Mouse (Mus musculus) heart, adult 9 months (tissue): Measurements from ENCODE around the gene Tmem8.

Experiments used
- DNase-seq, 2 experiments: peaks; one replicate each; pipeline ENCODE4 v3.0.0; 2022; ENCODE audit warnings: low spot score in 2 of 2

Gene Tmem8

DNA sequence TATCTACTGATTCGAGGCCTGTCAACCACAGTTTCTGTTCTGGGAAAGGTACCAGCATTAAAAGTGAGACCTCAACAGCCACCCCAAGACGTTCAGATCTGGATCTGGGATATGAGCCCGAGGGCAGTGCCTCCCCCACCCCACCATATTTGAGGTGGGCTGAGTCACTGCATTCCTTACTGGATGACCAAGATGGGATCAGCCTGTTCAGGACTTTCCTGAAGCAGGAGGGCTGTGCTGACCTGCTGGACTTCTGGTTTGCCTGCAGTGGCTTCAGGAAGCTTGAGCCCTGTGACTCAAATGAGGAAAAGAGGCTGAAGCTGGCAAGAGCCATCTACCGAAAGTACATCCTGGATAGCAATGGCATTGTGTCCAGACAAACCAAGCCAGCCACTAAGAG lies 29.7 kb downstream of the Tmem8 start:
- no peak for DNase-seq

DNA sequence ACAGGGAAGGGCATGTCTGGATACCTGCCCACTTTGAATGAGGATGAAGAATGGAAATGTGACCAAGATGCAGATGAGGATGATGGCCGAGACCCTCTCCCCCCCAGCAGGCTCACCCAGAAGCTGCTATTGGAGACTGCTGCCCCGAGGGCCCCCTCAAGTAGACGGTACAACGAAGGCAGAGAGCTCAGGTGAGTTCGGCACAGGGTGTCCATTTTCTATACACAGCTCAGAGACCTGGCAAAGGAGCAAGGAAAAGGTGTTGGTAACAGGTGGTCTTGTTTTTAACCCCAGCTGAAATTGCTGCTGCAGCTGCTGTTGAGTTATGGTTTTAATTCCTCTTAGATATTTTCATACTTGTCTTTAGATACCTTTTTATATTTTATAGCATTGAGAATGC lies 30.3 kb downstream of the Tmem8 start:
- DNase-seq, result no peak

DNA sequence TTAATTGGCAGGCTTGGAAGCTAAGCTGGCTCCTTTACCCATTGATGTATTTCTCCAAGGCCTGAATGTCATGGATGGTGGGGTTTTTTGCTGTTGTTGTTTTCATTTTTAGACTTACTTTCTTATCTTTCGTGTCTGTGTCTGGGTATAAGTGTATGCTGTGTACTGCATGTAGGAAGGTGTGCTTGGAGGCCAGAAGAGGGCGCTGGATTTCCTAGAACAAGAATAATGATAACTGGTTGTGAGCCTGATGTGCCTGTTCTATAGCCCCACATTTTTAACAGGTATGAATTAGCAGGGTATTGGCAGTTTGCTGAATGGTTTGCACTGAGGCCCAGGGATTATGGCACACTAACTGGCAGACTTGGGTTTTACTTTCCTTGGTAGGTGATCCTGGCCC lies 36.0 kb downstream of the Tmem8 start:
- no peak for DNase-seq

DNA sequence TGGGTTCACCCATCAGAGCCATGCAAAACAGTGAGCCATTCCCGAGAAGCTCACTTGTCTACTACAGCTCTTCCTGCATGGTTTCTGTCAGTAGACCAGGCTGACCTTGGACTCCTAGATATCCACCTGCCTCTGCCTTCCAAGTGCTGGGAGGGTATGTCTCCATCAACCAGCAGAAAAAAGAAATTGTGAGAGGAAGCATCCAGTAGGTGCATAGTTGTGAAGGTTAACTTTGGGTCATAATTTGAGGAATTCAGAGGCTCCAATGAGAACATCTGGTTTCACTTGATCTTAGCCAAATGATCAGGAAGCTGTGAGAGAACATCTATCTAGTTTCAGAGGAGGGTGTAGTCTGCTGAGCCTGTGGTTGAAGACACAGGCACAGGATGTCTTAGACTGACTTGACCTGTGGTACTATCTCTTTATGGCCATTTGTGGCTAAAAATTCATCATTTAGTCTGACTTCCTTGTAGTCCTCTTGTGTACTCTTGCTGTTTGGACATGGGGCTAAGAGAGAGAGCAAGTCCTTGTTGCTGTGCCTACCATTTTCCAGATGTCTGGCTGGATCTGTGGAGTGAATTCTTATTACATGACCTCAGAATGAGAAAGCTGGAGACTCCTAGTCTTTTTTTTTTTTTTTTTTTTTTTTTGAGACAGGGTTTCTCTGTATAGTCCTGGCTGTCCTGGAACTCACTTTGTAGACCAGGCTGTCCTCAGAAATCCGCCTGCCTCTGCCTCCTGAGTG lies 39.0 kb downstream of the Tmem8 start:
- no peak for DNase-seq

DNA sequence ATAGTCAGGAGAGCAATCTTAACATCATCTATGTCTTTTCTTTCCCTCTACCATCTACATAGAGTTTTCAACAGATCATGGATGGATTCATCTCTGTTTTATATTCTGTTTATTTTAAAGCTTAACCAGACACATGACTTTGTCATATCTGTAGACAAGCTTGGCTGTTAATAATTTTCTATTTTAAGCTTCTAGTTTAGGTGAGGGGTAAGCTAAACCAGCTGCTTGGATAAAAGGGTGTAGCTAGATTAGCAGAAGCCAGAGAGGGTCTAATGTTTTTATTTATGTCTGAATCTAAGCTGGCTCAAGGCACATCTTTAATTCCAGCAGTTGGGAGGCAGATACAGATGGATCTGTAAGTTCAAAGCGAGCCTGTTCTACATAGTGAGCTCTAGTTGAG lies 49.6 kb downstream of the Tmem8 start:
- no peak for DNase-seq

DNA sequence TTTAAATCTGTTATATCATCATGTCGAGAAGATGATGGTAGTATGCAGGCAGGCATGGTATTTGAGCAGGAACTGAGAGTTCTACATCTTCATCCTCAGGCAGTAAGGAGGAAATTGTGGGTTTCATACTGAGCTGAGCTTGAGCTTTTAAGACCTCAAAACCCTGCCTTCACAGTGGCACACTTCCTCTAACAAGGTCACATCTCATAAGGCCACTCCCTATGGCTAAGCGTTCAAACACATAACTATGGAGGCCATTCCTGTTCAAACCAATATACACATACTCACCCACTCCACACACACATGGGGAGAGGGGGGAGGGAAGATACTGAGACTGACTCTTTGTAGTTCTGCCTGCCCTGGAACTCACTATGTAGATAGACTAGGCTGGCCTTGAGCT lies 54.9 kb downstream of the Tmem8 start:
- peak; percentile 18 to 57 for DNase-seq
